Mouse (Mus musculus) left cerebral cortex, adult 18-20 months (tissue): ENCODE results near the gene Trpc4. TPM values are rescaled to one million over a fixed set of nuclear protein-coding genes. Genes with fewer than 3 reads are reported as not detected.

Experiments used
- DNase-seq, 2 experiments: peaks; one replicate each; pipeline ENCODE4 v3.0.0; 2021 to 2022; ENCODE audit warnings: low spot score in 2 of 2, mixed read lengths in 1 of 2
- total RNA-seq, 2 experiments: library from RNA; stranded (reverse); gene quantifications; 2 replicates each; pipeline ENCODE4 v1.2.3; 2021

The Trpc4 gene
- total RNA-seq, 2 experiments from 2014 or later = 14.9 to 18.1 TPM

GRCm38 (mm10) chr3:54249311-54249710, 93.5 kb downstream of the Trpc4 start:
- DNase-seq = no peak

GRCm38 (mm10) chr3:54266943-54267342, 111.1 kb downstream of the Trpc4 start:
- DNase-seq = no peak

GRCm38 (mm10) chr3:54269180-54269579, 113.3 kb downstream of the Trpc4 start:
- DNase-seq = peak in 1 of 2 experiments; percentile 38

- DNase-seq = no peak
These were observed 118.8 kb downstream of the Trpc4 start for GRCm38 (mm10) chr3:54274651-54275050.

GRCm38 (mm10) chr3:54289731-54290130, 133.9 kb downstream of the Trpc4 start:
- no peak for DNase-seq

GRCm38 (mm10) chr3:54310604-54311003, 154.8 kb downstream of the Trpc4 start:
- no peak for DNase-seq

- peak in 1 of 2 experiments; percentile 37 for DNase-seq
These were observed 158.2 kb downstream of the Trpc4 start for GRCm38 (mm10) chr3:54314055-54314454.

- peak; percentile 84 to 87 for DNase-seq
These were observed 197.2 kb downstream of the Trpc4 start for GRCm38 (mm10) chr3:54352891-54353652.

GRCm38 (mm10) chr3:54357561-54357960, 201.7 kb downstream of the Trpc4 start:
- peak in 1 of 2 experiments; percentile 6 for DNase-seq

- DNase-seq = no peak
These were observed 202.8 kb downstream of the Trpc4 start for GRCm38 (mm10) chr3:54358463-54359189.

- DNase-seq = no peak
These were observed 205.1 kb downstream of the Trpc4 start, which contains the start of gene Postn for GRCm38 (mm10) chr3:54360897-54361296. Gene Postn (plus strand): TSS chr3:54361109.

- DNase-seq = no peak
These were observed 205.8 kb downstream of the Trpc4 start for GRCm38 (mm10) chr3:54361656-54362055.

Other genes starting within 250 kb of the Trpc4 start
- 1 to 10 TPM; 1.2 to 1.6 TPM for gene Postn, start 205.1 kb downstream of the Trpc4 start, total RNA-seq